Mouse (Mus musculus): Measurements from ENCODE around the gene Gm6040. TPM values are rescaled to one million over a fixed set of nuclear protein-coding genes. Genes with fewer than 3 reads are reported as not detected.

Gm6040 gene
- polyA plus RNA-seq, 1 experiment from 2014 or later: not detected

Other genes starting within 250 kb of the Gm6040 start
- not detected in 2 replicates for gene Defb33, start 29.4 kb downstream of the Gm6040 start, polyA plus RNA-seq (2014; fragmentation: Nextera tagmentation; extraction: Ambion mirVana)
- gene Gm15056, start 19.4 kb downstream of the Gm6040 start, polyA plus RNA-seq (2014; fragmentation: Nextera tagmentation; extraction: Ambion mirVana): not detected in 2 replicates
- not detected in 2 replicates for gene AY761185, start 22.6 kb upstream of the Gm6040 start, polyA plus RNA-seq (2014; fragmentation: Nextera tagmentation; extraction: Ambion mirVana)
- gene Defa21, start 103.5 kb upstream of the Gm6040 start, polyA plus RNA-seq (2014; fragmentation: Nextera tagmentation; extraction: Ambion mirVana): not detected in 2 replicates
- gene Defa23, start 133.0 kb upstream of the Gm6040 start, polyA plus RNA-seq (2014; fragmentation: Nextera tagmentation; extraction: Ambion mirVana): not detected in 2 replicates
- not detected in 2 replicates for gene Defa35, start 143.0 kb upstream of the Gm6040 start, polyA plus RNA-seq (2014; fragmentation: Nextera tagmentation; extraction: Ambion mirVana)
- not detected in 2 replicates for gene Defa25, start 162.4 kb upstream of the Gm6040 start, polyA plus RNA-seq (2014; fragmentation: Nextera tagmentation; extraction: Ambion mirVana)
- gene Gm14851, start 174.0 kb upstream of the Gm6040 start, polyA plus RNA-seq (2014; fragmentation: Nextera tagmentation; extraction: Ambion mirVana): not detected in 2 replicates
- not detected in 2 replicates for gene Defa30, start 212.6 kb upstream of the Gm6040 start, polyA plus RNA-seq (2014; fragmentation: Nextera tagmentation; extraction: Ambion mirVana)
- gene Defa22, start 240.2 kb upstream of the Gm6040 start, polyA plus RNA-seq (2014; fragmentation: Nextera tagmentation; extraction: Ambion mirVana): not detected in 2 replicates

All from heart, embryonic 11.5 days (tissue).